Mouse (Mus musculus) monocyte, adult 5-6 weeks (primary cell): ENCODE results near the gene Cox8c. TPM values are rescaled to one million over a fixed set of nuclear protein-coding genes. Genes with fewer than 3 reads are reported as not detected.

Experiments
- ATAC-seq: fragments of 153-309, 156-312 bp; replicated peaks from 2 replicates; pipeline ENCODE4 v1.8.0; 2017; ENCODE audit warnings: mild to moderate bottlenecking; ENCODE audit not compliant: low TSS enrichment, insufficient number of reproducible peaks, severe bottlenecking, poor library complexity, low FRiP score
- total RNA-seq: library from RNA; stranded (forward); fragments of 200-1000, 200-491, 200-594 nt; gene quantifications from 3 replicates; pipeline ENCODE4 v1.2.3, GENCODE M21; 2017

Gene Cox8c
- not detected in 3 replicates for total RNA-seq

- ATAC-seq, result no peak
Measured at GRCm38 (mm10) chr12:102899091-102899490, at the start of gene Cox8c. Gene Cox8c (plus strand): TSS chr12:102899316.

GRCm38 (mm10) chr12:102860806-102861205 is 38.3 kb upstream of the Cox8c start:
- ATAC-seq, result no peak

- no peak for ATAC-seq
Measured at GRCm38 (mm10) chr12:102869802-102870201, 29.3 kb upstream of the Cox8c start.

- no peak for ATAC-seq
Measured at GRCm38 (mm10) chr12:102870527-102870926, 28.6 kb upstream of the Cox8c start.

GRCm38 (mm10) chr12:102877301-102878030 is 21.6 kb upstream of the Cox8c start:
- ATAC-seq, result peak; percentile 59

- peak; percentile 75 for ATAC-seq
Measured at GRCm38 (mm10) chr12:102878031-102878823, 20.9 kb upstream of the Cox8c start, which contains the start of gene Btbd7. Gene Btbd7 (minus strand): TSS chr12:102878471.

- ATAC-seq, result no peak
Measured at GRCm38 (mm10) chr12:102878901-102879300, 20.2 kb upstream of the Cox8c start.

- ATAC-seq, result no peak
Measured at GRCm38 (mm10) chr12:102885735-102886134, 13.4 kb upstream of the Cox8c start.

GRCm38 (mm10) chr12:102887366-102887765 is 11.8 kb upstream of the Cox8c start:
- no peak for ATAC-seq

GRCm38 (mm10) chr12:102888568-102888967 is 10.5 kb upstream of the Cox8c start:
- ATAC-seq, result no peak

GRCm38 (mm10) chr12:102908191-102908590 is 9.1 kb downstream of the Cox8c start:
- no peak for ATAC-seq

GRCm38 (mm10) chr12:102916073-102916472 is 17.0 kb downstream of the Cox8c start:
- no peak for ATAC-seq

GRCm38 (mm10) chr12:102929764-102930163 is 30.6 kb downstream of the Cox8c start:
- no peak for ATAC-seq

- ATAC-seq, result no peak
Measured at GRCm38 (mm10) chr12:102930335-102930734, 31.2 kb downstream of the Cox8c start.

GRCm38 (mm10) chr12:102930789-102931188 is 31.7 kb downstream of the Cox8c start:
- ATAC-seq, result no peak

- no peak for ATAC-seq
Measured at GRCm38 (mm10) chr12:102935892-102936291, 36.8 kb downstream of the Cox8c start.

- no peak for ATAC-seq
Measured at GRCm38 (mm10) chr12:102945571-102945970, 46.5 kb downstream of the Cox8c start.

- no peak for ATAC-seq
Measured at GRCm38 (mm10) chr12:102947826-102948225, 48.7 kb downstream of the Cox8c start.

- no peak for ATAC-seq
Measured at GRCm38 (mm10) chr12:102948778-102949394, 49.8 kb downstream of the Cox8c start, which contains the start of gene Unc79. Gene Unc79 (plus strand): TSS chr12:102948859.
